Mouse (Mus musculus): ENCODE results near the gene Grm7.
A peak's percentile ranks its signal among the peaks of the same experiment; 100 is the strongest.

Gene Grm7

GRCm38 (mm10) chr6:111369013-111369412 is 723.6 kb downstream of the Grm7 start:
- DNase-seq: no peak

- DNase-seq: no peak
Observed at GRCm38 (mm10) chr6:111371581-111372349, 726.4 kb downstream of the Grm7 start.

- peak; percentile 26 for DNase-seq
Observed at GRCm38 (mm10) chr6:111372626-111373380, 727.4 kb downstream of the Grm7 start.

- no peak for DNase-seq
Observed at GRCm38 (mm10) chr6:111380710-111381109, 735.3 kb downstream of the Grm7 start.

GRCm38 (mm10) chr6:111408750-111409149 is 763.4 kb downstream of the Grm7 start:
- no peak for DNase-seq

- no peak for DNase-seq
Observed at GRCm38 (mm10) chr6:111424737-111425136, 779.4 kb downstream of the Grm7 start.

GRCm38 (mm10) chr6:111446228-111446627 is 800.8 kb downstream of the Grm7 start:
- no peak for DNase-seq

- DNase-seq: no peak
Observed at GRCm38 (mm10) chr6:111447851-111448250, 802.5 kb downstream of the Grm7 start.

GRCm38 (mm10) chr6:111449054-111449783 is 803.8 kb downstream of the Grm7 start:
- DNase-seq: no peak

- no peak for DNase-seq
Observed at GRCm38 (mm10) chr6:111481866-111482265, 836.5 kb downstream of the Grm7 start.

GRCm38 (mm10) chr6:111486081-111486480 is 840.7 kb downstream of the Grm7 start:
- DNase-seq: no peak

- DNase-seq: no peak
Observed at GRCm38 (mm10) chr6:111487556-111487955, 842.2 kb downstream of the Grm7 start.

- no peak for DNase-seq
Observed at GRCm38 (mm10) chr6:111492166-111492565, 846.8 kb downstream of the Grm7 start.

GRCm38 (mm10) chr6:111499542-111499941 is 854.2 kb downstream of the Grm7 start:
- no peak for DNase-seq

- DNase-seq: no peak
Observed at GRCm38 (mm10) chr6:111510768-111511459, 865.5 kb downstream of the Grm7 start.

- no peak for DNase-seq
Observed at GRCm38 (mm10) chr6:111512359-111512758, 867.0 kb downstream of the Grm7 start.

GRCm38 (mm10) chr6:111521229-111521628 is 875.8 kb downstream of the Grm7 start:
- no peak for DNase-seq

- DNase-seq: no peak
Observed at GRCm38 (mm10) chr6:111522122-111522521, 876.7 kb downstream of the Grm7 start.

GRCm38 (mm10) chr6:111529985-111530384 is 884.6 kb downstream of the Grm7 start:
- peak; percentile 4 for DNase-seq

GRCm38 (mm10) chr6:111558588-111558987 is 913.2 kb downstream of the Grm7 start:
- no peak for DNase-seq

- DNase-seq: no peak
Observed at GRCm38 (mm10) chr6:111559459-111559858, 914.1 kb downstream of the Grm7 start.

GRCm38 (mm10) chr6:111561347-111561746 is 916.0 kb downstream of the Grm7 start:
- no peak for DNase-seq
